Mouse (Mus musculus) heart, embryonic 13.5 days (tissue): ENCODE measurements around the gene Scarb2. TPM values are rescaled to one million over a fixed set of nuclear protein-coding genes. Genes with fewer than 3 reads are reported as not detected.
A peak's percentile ranks its signal among the peaks of the same experiment; 100 is the strongest.

Source experiments
- ATAC-seq: fragments of 200-750 bp; cut with Nextera tagmentation; 2 replicates; pipeline ENCODE4 v1.8.0; 2017; ENCODE audit warnings: moderate TSS enrichment; ENCODE audit not compliant: insufficient number of reproducible peaks, low FRiP score, low TSS enrichment; ENCODE audit errors: extremely low read depth
- H3K27ac ChIP-seq: fragments of 300-500 bp; sonication (generic); replicated peaks from 2 replicates; pipeline ENCODE4 v1.5.1; 2015; ENCODE audit warnings: moderate library complexity, mild to moderate bottlenecking, inconsistent platforms
- H3K27me3 ChIP-seq: fragments of 300-500 bp; sonication (generic); replicated peaks from 2 replicates; pipeline ENCODE4 v1.6.1; 2015; ENCODE audit warnings: mild to moderate bottlenecking, inconsistent platforms
- H3K36me3 ChIP-seq: fragments of 300-500 bp; sonication (generic); 2 replicates; pipeline ENCODE4 v1.6.1; 2015; ENCODE audit warnings: mild to moderate bottlenecking, inconsistent platforms
- H3K4me1 ChIP-seq: fragments of 300-500 bp; sonication (generic); 2 replicates; pipeline ENCODE4 v1.6.1; 2015; ENCODE audit warnings: inconsistent platforms
- H3K4me2 ChIP-seq: fragments of 300-500 bp; sonication (generic); 2 replicates; pipeline ENCODE4 v1.6.1; 2015; ENCODE audit warnings: inconsistent platforms, mild to moderate bottlenecking, moderate library complexity
- H3K4me3 ChIP-seq: fragments of 300-500 bp; sonication (generic); 2 replicates; pipeline ENCODE4 v1.5.1; 2015; ENCODE audit warnings: moderate library complexity, mild to moderate bottlenecking, inconsistent platforms
- H3K9ac ChIP-seq: fragments of 300-500 bp; sonication (generic); 2 replicates; pipeline ENCODE4 v1.6.1; 2015; ENCODE audit warnings: inconsistent platforms, mild to moderate bottlenecking, moderate library complexity
- H3K9me3 ChIP-seq: fragments of 300-500 bp; sonication (generic); 2 replicates; pipeline ENCODE4 v1.6.1; 2016; ENCODE audit warnings: inconsistent platforms
- WGBS: fragments of 180-500 bp; shearing (Covaris S2); methylation state at CpG from one replicate; pipeline ENCODE4 v1.1.7; 2015; ENCODE audit warnings: mixed read lengths; 5-methylcytosine and 5-hydroxymethylcytosine counted together
- polyA plus RNA-seq: library from polyadenylated mRNA; unstranded; fragments of >200 nt; fragmentation: Nextera tagmentation; extraction: Ambion mirVana; gene quantifications from 2 replicates; pipeline ENCODE4 v1.2.1, GENCODE M21; 2015

Scarb2 gene
- polyA plus RNA-seq, 1 experiment from 2014 or later, result 14.4 TPM

DNA sequence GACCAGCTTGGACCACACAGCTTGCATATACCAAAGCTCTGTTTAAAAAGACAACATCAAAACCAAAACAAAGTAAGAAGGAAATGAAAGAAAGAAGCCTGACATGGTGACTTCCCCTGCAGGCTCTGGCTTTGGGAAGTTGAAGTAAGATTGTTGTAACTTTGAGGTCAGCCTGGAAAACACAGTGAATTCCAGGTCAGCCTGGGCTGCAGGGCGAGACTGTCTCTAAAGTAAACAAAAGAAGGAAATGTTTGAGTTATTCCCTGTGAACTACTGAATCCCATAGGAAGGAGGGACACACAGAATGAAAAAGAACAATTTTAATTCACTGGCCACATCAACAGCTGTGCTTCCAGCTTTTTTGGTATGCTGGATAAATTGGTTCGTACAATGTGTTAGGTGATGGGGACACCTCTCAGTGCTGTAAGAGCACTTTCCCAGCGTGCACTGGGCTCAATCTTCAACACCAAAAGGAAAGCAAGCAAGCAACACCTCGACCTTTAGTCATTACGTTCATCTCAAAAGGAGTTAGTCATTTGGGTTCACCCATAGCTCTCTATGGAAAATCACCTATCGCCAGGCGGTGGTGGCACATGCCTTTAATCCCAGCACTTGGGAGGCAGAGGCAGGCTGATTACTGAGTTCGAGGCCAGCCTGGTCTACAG is 39.4 kb downstream of the Scarb2 start:
- ATAC-seq, result no peak
- H3K27ac ChIP-seq, result peak overlapping the region; percentile 51
- no peaks in the 10 kb centered on the region for H3K27me3 ChIP-seq
- 55% methylated on average over 8 of the region's 8 CpGs for WGBS
- no peak overlapping the region for H3K4me3 ChIP-seq
- H3K4me1 ChIP-seq, result peaks cover 42% of the 10 kb centered on the region
- peaks cover 19% of the 10 kb centered on the region; the same call in 1 of the 2 replicates for H3K36me3 ChIP-seq
- no peak overlapping the region for H3K4me2 ChIP-seq
- H3K9me3 ChIP-seq, result no peaks in the 10 kb centered on the region
- no peak overlapping the region for H3K9ac ChIP-seq

DNA sequence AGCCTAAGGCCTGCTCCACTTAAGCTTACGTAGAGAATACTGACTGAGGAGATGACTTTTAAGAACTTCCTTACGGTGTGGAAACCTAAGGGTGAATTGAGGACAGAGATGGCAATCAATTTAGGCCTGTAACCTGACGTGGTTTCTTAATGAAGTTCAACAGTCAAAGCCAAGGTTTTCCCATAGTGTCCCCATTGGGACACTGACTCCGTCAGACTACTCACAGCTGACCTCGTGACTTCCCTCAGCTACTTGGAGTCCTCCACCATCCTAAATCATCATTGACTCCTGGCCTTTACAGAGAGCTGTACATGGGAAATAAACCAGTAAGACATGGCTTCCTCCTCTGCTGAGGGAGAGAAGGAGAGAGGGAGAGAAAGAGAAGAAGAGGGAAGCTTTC is 41.1 kb downstream of the Scarb2 start:
- 86% methylated on average over 5 of the region's 5 CpGs for WGBS
- H3K27me3 ChIP-seq, result no peaks in the 10 kb centered on the region
- H3K9ac ChIP-seq, result no peak overlapping the region
- H3K4me2 ChIP-seq, result no peak overlapping the region
- H3K4me1 ChIP-seq, result peaks cover 39% of the 10 kb centered on the region
- no peak overlapping the region for H3K27ac ChIP-seq
- peaks cover 8% of the 10 kb centered on the region for H3K36me3 ChIP-seq
- no peak overlapping the region for H3K4me3 ChIP-seq
- no peak for ATAC-seq
- no peaks in the 10 kb centered on the region for H3K9me3 ChIP-seq

DNA sequence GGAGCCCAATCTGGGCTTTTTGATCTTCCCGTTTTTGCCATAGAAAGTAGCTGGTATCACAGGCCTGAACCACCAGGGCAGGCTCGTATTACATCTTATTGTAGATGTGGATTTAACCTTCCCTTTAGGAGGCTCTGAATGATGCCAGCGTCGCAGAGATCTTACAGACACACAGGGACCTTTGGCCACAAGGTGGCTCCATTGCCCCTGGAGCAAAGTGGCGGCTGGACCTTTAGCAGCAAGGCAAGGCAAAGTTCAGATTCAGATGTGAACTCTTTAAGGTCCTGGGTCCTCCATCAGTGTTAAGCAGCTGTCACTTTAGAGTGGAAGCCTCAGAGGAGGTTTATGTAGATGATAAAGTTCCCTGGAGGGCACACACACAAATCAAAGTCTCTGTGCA is 45.3 kb downstream of the Scarb2 start:
- H3K4me2 ChIP-seq, result no peak overlapping the region
- H3K4me3 ChIP-seq, result no peak overlapping the region
- H3K27me3 ChIP-seq, result no peaks in the 10 kb centered on the region
- no peak overlapping the region for H3K9ac ChIP-seq
- peaks cover 33% of the 10 kb centered on the region for H3K36me3 ChIP-seq
- WGBS, result 14% methylated on average over 5 of the region's 5 CpGs
- H3K9me3 ChIP-seq, result no peaks in the 10 kb centered on the region
- no peak overlapping the region for H3K27ac ChIP-seq
- peaks cover 5% of the 10 kb centered on the region for H3K4me1 ChIP-seq
- no peak for ATAC-seq

DNA sequence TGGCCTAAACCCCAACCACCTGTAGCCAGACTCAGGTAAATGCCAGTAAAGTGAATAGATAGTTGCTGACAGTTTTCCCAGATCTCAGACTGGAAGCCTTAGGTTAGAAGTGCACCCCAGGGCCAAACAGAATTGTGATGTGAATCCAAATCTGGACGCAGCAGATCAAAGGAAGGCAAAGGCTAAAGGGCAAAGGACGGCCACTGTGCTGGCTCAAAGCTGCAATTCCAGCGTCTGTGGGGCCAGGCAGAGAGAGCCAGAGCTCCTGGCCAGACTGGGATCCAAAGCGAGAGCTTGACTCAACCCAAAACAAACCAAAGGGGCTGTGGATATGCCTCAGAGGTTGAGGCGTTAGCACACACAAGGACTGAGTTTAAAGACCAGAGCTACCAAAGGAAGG is 47.9 kb downstream of the Scarb2 start:
- H3K9ac ChIP-seq, result no peak overlapping the region
- H3K4me3 ChIP-seq, result no peak overlapping the region
- H3K4me2 ChIP-seq, result no peak overlapping the region
- H3K9me3 ChIP-seq, result no peaks in the 10 kb centered on the region
- ATAC-seq, result no peak
- H3K27ac ChIP-seq, result no peak overlapping the region
- H3K4me1 ChIP-seq, result peaks cover 17% of the 10 kb centered on the region
- H3K36me3 ChIP-seq, result peaks cover 44% of the 10 kb centered on the region
- H3K27me3 ChIP-seq, result no peaks in the 10 kb centered on the region
- 63% methylated on average over 5 of the region's 5 CpGs for WGBS

DNA sequence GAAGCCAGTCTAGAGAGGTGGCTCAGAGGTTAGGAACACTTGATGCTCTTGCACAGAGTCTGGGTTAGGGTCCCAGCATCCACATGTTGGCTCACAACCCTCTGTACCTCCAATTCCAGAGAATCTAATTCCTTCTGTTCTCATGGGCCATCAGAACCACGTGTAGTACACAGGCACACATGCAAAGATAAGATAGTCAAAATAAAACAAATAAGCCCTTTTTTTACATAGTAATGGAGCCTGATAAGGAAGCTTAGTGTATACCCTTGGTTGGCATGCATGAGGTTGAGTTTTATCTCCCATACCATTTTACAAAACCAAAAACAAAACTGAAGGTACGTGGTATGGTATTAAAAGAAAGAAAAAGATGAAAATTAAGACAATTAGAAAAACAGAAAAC is 49.2 kb downstream of the Scarb2 start:
- H3K27ac ChIP-seq, result no peak overlapping the region
- no peaks in the 10 kb centered on the region for H3K9me3 ChIP-seq
- H3K9ac ChIP-seq, result no peak overlapping the region
- WGBS, result 53% methylated on average over 2 of the region's 2 CpGs
- H3K4me2 ChIP-seq, result no peak overlapping the region
- peaks cover 57% of the 10 kb centered on the region for H3K36me3 ChIP-seq
- no peak for ATAC-seq
- H3K4me1 ChIP-seq, result peaks cover 17% of the 10 kb centered on the region
- no peaks in the 10 kb centered on the region for H3K27me3 ChIP-seq
- no peak overlapping the region for H3K4me3 ChIP-seq

DNA sequence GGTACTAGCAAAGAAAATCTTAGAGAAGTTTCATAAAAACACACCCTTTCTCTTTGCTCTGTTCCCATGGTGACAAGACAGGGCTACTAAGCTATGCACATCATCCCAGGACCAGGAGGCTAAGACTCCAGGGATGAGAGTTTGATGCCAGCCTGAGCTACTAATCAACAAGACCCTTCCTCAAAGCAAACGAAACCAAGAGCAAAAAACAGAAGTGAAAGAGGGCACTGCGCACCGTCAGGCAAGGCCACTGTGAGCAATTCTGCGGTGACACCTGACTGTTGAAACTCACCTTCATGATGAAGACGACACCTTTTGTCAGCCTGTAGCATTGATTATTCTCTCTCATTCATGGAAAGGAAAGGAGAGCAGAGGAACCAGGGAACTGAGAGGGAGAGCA is 53.8 kb downstream of the Scarb2 start:
- H3K27ac ChIP-seq, result no peak overlapping the region
- no peak for ATAC-seq
- 84% methylated on average over 5 of the region's 5 CpGs for WGBS
- no peak overlapping the region for H3K4me2 ChIP-seq
- H3K9ac ChIP-seq, result no peak overlapping the region
- no peaks in the 10 kb centered on the region for H3K9me3 ChIP-seq
- no peak overlapping the region for H3K4me3 ChIP-seq
- H3K4me1 ChIP-seq, result peaks cover 29% of the 10 kb centered on the region
- peaks cover 80% of the 10 kb centered on the region for H3K36me3 ChIP-seq
- H3K27me3 ChIP-seq, result no peaks in the 10 kb centered on the region

DNA sequence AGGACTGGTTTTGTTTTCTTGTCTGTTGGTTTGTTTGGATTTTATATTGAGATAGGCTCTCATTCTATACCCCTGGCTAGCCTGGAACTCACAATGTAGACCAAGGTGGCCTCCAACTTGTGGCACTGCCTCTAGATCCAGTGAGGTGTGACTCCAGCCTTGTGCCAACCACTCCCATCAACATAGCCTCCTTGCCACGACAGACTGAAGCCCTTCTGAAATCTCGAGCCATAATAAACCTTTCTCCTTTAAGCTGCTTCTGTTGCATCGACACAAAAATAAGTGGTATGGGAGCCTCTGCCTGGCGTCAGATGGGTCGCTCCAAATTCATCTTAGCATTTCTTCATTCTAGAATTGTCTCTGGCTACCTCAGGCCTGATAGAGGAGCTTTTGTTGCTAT is 59.9 kb downstream of the Scarb2 start:
- no peaks in the 10 kb centered on the region for H3K9me3 ChIP-seq
- WGBS, result 83% methylated on average over 5 of the region's 5 CpGs
- H3K36me3 ChIP-seq, result peaks cover 82% of the 10 kb centered on the region

DNA sequence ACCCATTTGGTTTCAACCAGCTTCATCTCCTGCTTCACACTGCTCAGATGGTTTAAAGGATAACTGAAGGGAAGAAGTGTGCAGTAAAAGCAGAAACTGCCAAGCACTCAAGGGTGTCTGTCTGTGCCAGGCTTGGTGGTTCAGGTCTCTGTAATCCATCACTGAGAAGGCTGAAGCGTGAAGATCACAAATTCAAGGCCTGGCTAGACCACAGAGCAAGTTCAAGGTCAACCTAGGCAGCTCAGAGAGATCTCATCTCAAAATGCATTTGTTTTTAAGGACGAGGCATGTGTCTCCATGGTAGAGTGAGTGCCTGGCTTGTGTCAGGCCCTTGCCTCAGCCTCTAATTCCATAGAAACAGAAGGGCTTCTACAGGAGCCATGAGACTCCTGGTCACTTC is 61.6 kb downstream of the Scarb2 start:
- no peak overlapping the region for H3K9ac ChIP-seq
- H3K27me3 ChIP-seq, result no peaks in the 10 kb centered on the region
- 57% methylated on average over 2 of the region's 2 CpGs for WGBS
- H3K4me1 ChIP-seq, result peaks cover 42% of the 10 kb centered on the region
- peaks cover 70% of the 10 kb centered on the region for H3K36me3 ChIP-seq
- H3K27ac ChIP-seq, result no peak overlapping the region
- no peak overlapping the region for H3K4me2 ChIP-seq
- no peak overlapping the region for H3K4me3 ChIP-seq
- no peak for ATAC-seq
- H3K9me3 ChIP-seq, result no peaks in the 10 kb centered on the region

More for the DNA sequence above, 59.9 kb downstream of the Scarb2 start:
- no peaks in the 10 kb centered on the region for H3K27me3 ChIP-seq
- no peak for ATAC-seq
- H3K4me3 ChIP-seq, result no peak overlapping the region
- peaks cover 32% of the 10 kb centered on the region for H3K4me1 ChIP-seq
- H3K27ac ChIP-seq, result no peak overlapping the region
- no peak overlapping the region for H3K9ac ChIP-seq
- H3K4me2 ChIP-seq, result no peak overlapping the region

DNA sequence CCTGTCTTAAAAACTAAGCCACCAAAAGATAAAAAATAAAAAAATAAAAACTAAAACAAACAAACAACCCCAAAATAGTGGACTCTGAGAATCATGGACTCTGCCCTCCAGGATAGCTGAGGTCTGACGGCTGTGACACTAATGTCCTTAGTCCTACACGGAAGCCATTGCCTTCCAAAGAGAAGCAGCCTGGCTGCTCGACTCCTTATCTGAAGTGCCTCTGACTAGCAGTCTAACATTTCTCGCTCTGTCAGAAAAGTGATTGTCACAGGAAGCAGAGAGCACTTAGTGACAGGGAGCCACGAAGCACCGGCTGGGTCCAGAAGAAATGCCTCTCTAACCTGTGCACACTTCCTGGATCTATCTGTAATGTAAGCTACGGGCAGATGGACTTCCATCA is 63.7 kb downstream of the Scarb2 start:
- Histone ChIP-seq H3K9ac (peak overlapping the region; percentile 56; the same call in 1 of the 2 replicates), H3K27ac (peak overlapping the region; percentile 87), H3K4me2 (peak overlapping the region; percentile 49), H3K36me3 (peaks cover 49% of the 10 kb centered on the region), H3K4me3 (no peak overlapping the region), H3K27me3 (no peaks in the 10 kb centered on the region), H3K9me3 (no peaks in the 10 kb centered on the region), H3K4me1 (peaks cover 31% of the 10 kb centered on the region)
- ATAC-seq, result 0 out of 2 replicates have a peak, but pooled peaks have one; percentile 59
- WGBS, result 17% methylated on average over 7 of the region's 7 CpGs

DNA sequence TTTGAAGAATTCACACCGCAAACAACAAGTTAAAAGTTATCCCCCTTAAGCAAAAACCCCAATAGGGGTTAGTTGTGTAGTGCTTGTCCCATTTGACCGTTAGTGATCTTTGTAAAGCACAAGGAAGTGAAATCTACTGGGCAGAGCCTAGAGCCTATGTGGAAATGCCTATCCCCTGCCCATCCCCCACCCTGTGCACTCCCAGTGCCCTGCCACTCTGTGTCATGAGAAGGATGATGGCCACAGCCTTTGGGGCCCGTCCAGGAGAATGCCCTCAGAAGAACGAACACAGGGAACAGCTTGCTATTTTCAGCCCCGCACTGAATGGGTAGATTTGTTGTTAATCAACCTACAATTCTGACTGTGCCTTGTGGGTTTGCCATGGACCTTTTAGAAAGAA is 65.1 kb downstream of the Scarb2 start:
- no peak overlapping the region for H3K9ac ChIP-seq
- ATAC-seq, result no peak
- H3K27me3 ChIP-seq, result no peaks in the 10 kb centered on the region
- H3K4me3 ChIP-seq, result no peak overlapping the region
- H3K27ac ChIP-seq, result peak overlapping the region; percentile 87
- H3K4me2 ChIP-seq, result no peak overlapping the region
- peaks cover 29% of the 10 kb centered on the region for H3K4me1 ChIP-seq
- 51% methylated on average over 5 of the region's 5 CpGs for WGBS
- no peaks in the 10 kb centered on the region for H3K9me3 ChIP-seq
- peaks cover 35% of the 10 kb centered on the region for H3K36me3 ChIP-seq

DNA sequence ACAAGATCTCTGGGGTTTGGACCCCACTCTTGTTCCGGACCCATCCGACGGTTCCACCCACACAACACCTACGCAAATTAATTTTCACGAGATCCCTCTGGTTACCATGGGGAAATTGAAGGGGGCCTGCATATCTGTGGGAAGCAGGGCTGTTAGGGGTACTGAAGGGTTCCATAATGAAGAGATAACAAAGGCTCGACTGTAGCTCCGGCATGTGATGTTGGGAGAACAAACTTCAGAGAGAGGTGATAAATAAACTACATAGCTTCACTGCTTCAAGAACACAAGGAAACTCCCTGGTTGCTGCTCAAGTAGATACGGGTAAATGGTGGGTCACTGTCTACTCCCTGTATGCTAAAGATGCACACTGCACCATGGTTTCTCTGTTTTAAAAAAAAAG is 68.1 kb downstream of the Scarb2 start:
- Histone ChIP-seq H3K9me3 (no peaks in the 10 kb centered on the region), H3K4me3 (no peak overlapping the region), H3K9ac (no peak overlapping the region), H3K36me3 (peaks cover 7% of the 10 kb centered on the region), H3K4me2 (no peak overlapping the region), H3K27me3 (no peaks in the 10 kb centered on the region), H3K4me1 (peaks cover 34% of the 10 kb centered on the region), H3K27ac (no peak overlapping the region)
- 70% methylated on average over 8 of the region's 8 CpGs for WGBS
- no peak for ATAC-seq

DNA sequence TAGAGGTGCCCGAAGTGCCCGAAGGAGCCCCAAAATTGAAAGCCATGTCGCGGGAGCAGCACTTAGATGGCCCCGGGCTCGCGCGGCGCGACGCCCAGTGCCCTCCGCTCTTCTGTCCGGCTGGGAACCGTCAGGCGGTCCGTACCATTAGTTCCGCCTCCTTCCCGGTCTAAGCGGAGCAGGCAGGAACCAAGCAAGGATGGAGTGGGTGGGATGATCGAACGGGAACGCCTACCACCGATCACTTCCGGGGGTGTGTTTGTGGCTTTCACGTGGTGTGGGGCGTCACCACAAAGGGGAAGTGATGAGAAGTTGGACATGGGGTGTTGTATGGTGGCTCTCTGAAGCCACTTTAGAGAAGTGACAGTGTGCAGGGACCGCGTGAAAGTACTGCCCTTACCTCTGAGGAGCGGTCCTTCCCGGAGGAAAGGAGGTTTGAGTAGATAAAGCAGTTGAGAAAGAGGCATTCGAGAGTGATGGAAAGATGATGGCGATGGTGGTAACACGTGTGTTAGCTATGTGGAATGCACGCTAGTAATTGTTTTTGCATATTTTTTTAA is 71.5 kb downstream of the Scarb2 start, which contains the start of gene Nup54:
Gene Nup54 (minus strand): TSS at position 195 of the 560 bp plus-strand sequence.
- H3K9ac ChIP-seq, result peak within 1 kb of the TSS; percentile 95
- peaks cover 7% of the 10 kb centered on the region; the same call in 1 of the 2 replicates for H3K36me3 ChIP-seq
- H3K4me1 ChIP-seq, result peaks cover 17% of the 10 kb centered on the region
- no peaks in the 10 kb centered on the region for H3K9me3 ChIP-seq
- H3K27ac ChIP-seq, result peak within 1 kb of the TSS; percentile 82
- no peaks in the 10 kb centered on the region for H3K27me3 ChIP-seq
- H3K4me3 ChIP-seq, result peak within 1 kb of the TSS; percentile 89
- peak within 1 kb of the TSS; percentile 88 for H3K4me2 ChIP-seq
- peak; percentile 95 for ATAC-seq
- 2% methylated on average over 34 of the region's 34 CpGs for WGBS
